Mouse (Mus musculus) spleen, adult 2 months (tissue): ENCODE measurements at regions not wholly inside any gene's neighbourhood (a gene's known extent, or its start where the extent isn't known, plus 50 kb on each side); places are given as distances from the start of the nearest gene placed in this dataset.

ENCODE experiments used
- CTCF ChIP-seq: fragments of 200-500 bp; IDR thresholded peaks from 2 replicates; pipeline ENCODE4 v1.5.1; 2011; ENCODE audit warnings: mild to moderate bottlenecking, inconsistent platforms; ENCODE audit not compliant: insufficient read depth, insufficient read length, insufficient replicate concordance; ENCODE audit errors: extremely low read depth
- POLR2A ChIP-seq: fragments of 200-500 bp; IDR thresholded peaks from 2 replicates; pipeline ENCODE4 v1.6.1; 2011; ENCODE audit warnings: low read depth, low read length, inconsistent platforms

DNA sequence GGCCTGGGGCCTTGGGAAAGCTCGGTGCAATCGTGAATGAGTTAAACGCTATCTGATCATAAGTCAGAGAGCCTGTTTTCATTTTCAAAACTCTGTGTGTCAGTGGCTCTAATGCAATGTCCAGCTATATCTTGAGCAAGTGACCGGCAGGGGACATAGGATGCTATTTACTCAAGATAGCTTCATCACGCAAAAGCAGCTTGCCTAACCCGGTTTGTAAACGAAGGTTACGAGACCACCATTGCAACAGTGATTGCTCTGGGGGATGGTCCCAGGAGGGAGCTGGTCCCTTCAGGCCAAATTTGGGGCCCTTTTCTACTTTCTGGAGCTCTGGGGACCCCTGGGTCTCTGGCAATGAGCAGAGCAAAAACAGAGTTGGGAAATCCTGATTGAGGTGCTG lies 309.3 kb downstream of the 4933412E24Rik start:
- no peak for TF ChIP-seq POLR2A
- TF ChIP-seq CTCF: no peak
